Mouse (Mus musculus): ENCODE results near the gene 4930432K21Rik. TPM values are rescaled to one million over a fixed set of nuclear protein-coding genes. Genes with fewer than 3 reads are reported as not detected.

Gene 4930432K21Rik
- polyA plus RNA-seq, 1 experiment from 2014 or later, result 0.17 TPM

DNA sequence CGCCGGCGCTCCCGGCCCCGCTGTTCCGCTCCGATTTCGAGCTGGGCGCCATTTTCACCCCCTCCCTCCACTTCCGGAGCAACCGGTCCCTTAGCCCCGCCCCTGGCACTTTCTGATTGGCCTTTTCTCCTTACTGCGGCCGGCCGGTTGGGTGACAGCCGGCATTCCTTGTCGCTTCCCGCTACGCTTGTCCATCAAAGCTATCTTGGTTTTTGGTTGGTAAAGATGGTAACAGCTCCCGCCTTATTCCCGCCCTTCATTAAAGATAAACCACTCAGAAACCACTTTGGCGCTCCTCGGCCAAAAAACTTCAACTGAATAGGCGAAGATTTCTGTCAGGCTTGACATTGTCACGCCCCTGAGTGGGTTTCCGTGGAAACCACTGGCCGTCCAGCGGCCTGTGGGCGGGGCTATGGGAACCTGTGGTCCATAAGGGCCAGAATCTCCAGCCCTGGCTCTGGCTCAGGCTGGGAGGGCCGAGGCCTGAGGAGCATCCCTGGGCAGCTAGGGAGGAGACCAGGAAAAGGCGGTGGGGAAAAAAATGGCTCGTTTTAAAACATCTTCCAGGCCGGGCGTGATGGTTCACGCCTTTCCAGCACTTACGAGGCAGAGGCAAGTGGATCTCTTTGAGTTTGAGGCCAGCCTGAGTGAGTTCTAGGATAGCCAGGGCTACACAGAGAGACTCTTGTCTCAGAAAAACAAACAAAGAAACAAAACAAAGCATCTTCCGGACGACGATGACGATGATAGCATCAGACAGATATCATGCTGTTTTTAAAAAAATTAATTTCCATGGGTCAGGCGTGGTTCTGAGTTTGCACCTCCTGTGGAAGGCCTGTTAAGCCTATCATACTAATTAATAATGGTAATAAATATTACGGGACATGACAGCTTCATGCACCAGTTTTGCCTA lies 42.9 kb upstream of the 4930432K21Rik start, which contains the start of gene Dcaf15:
Gene Dcaf15, minus strand, starts transcription at position 72 of the 913 bp plus-strand sequence.
- WGBS, result 8% methylated on average over 42 of the region's 42 CpGs
- H3K4me3 ChIP-seq (ENCODE audit: low read depth, low read length), result peak within 1 kb of the TSS; percentile 79
- TF ChIP-seq CTCF (IDR thresholded peaks at IDR 0.05; ENCODE audit: low read depth), result 0 out of 2 replicates have a peak, but pooled peaks have one; percentile 4
- no peaks in the 10 kb centered on the region for H3K9me3 ChIP-seq (ENCODE audit: control insufficient read depth)
- H3K27me3 ChIP-seq (replicated peaks; ENCODE audit: control insufficient read depth, insufficient read depth, low read length), result no peaks in the 10 kb centered on the region
- H3K36me3 ChIP-seq (ENCODE audit: control insufficient read depth, insufficient read depth), result peaks cover 1% of the 10 kb centered on the region; the same call in 1 of the 2 replicates
- peak within 1 kb of the TSS; percentile 86 for H3K27ac ChIP-seq (ENCODE audit: low read depth, low read length)
- peak within 1 kb of the TSS; percentile 68 for H3K4me2 ChIP-seq (replicated peaks; ENCODE audit: low read depth)
- peaks cover 11% of the 10 kb centered on the region; the same call in 1 of the 2 replicates for H3K4me1 ChIP-seq (replicated peaks; ENCODE audit: control insufficient read depth, insufficient read depth, low read length)
- peak within 1 kb of the TSS; percentile 78 for H3K9ac ChIP-seq (ENCODE audit: low read depth, low read length)
- ATAC-seq, result peak; percentile 94

DNA sequence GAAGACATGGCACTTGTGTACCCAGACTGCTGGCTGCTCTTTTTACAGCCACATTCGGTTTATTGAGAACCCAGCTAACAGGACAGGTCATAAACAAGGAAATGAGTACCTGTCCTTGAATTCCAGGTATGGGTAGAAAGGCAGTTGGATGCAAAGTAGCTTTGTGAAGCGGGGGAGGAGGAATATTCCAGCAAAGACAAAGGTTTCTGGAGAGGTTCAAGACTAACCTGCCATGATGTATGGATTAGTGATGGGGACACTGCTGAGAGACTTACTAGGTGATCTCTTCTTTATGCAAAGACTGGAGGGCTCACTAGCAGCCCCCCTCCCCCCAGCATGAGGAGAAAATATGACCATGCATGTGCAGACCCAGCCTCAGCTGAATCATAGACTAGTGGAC lies 42.1 kb upstream of the 4930432K21Rik start:
- TF ChIP-seq CTCF (IDR thresholded peaks at IDR 0.05; ENCODE audit: low read depth), result no peak
- no peaks in the 10 kb centered on the region; the same call in 1 of the 2 replicates for H3K36me3 ChIP-seq (ENCODE audit: control insufficient read depth, insufficient read depth)
- H3K27me3 ChIP-seq (replicated peaks; ENCODE audit: control insufficient read depth, insufficient read depth, low read length), result no peaks in the 10 kb centered on the region
- H3K27ac ChIP-seq (ENCODE audit: low read depth, low read length), result no peak overlapping the region
- H3K9me3 ChIP-seq (ENCODE audit: control insufficient read depth), result no peaks in the 10 kb centered on the region
- WGBS, result 56% methylated on average over 2 of the region's 2 CpGs
- no peak overlapping the region for H3K4me3 ChIP-seq (ENCODE audit: low read depth, low read length)
- no peak overlapping the region for H3K9ac ChIP-seq (ENCODE audit: low read depth, low read length)
- no peak for ATAC-seq
- no peak overlapping the region for H3K4me2 ChIP-seq (replicated peaks; ENCODE audit: low read depth)
- H3K4me1 ChIP-seq (replicated peaks; ENCODE audit: control insufficient read depth, insufficient read depth, low read length), result peaks cover 11% of the 10 kb centered on the region; the same call in 1 of the 2 replicates

DNA sequence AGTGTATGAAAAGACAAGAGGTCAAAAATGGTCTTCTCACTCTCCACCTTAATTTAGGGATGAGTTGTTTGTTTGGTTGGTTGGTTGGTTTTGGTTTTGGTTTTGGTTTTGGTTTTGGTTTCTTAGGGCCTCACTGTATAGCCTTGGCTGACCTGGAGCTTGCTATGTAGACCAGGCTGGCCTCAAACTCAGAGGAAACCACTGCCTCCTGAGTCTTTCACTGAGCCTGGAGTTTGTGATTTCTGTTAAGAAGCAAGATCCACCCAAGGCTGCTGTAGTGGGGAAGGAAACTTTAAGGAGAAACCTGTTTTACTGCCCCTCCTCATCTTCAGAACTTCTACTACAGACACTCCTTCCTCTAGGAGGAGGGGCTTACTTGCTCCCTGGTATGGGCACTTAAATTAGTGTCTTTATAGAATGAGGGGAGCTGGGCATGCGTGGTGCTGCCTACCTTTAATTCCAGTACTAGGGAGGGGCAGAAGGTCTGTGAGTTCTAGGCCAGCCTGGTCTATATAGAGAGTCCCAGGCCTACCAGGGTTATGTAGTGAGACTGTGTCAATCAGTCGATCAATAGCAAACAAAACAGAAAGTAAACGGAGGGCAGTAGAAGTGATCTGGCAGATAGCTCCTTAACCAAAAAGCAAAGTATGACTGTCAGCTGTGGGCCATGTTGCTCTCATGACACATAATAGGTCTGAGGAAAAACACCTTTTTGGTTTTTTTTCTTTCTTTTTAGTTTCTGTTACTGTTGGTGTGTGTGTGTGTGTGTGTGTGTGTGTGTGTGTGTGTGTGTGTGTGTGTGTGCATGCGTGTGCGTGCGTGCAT lies 41.4 kb upstream of the 4930432K21Rik start:
- ATAC-seq, result no peak
- no peaks in the 10 kb centered on the region for H3K9me3 ChIP-seq (ENCODE audit: control insufficient read depth)
- 77% methylated on average over 6 of the region's 6 CpGs for WGBS
- no peak for TF ChIP-seq CTCF (IDR thresholded peaks at IDR 0.05; ENCODE audit: low read depth)
- peaks cover 11% of the 10 kb centered on the region; the same call in 1 of the 2 replicates for H3K4me1 ChIP-seq (replicated peaks; ENCODE audit: control insufficient read depth, insufficient read depth, low read length)
- no peaks in the 10 kb centered on the region for H3K36me3 ChIP-seq (ENCODE audit: control insufficient read depth, insufficient read depth)
- no peak overlapping the region for H3K9ac ChIP-seq (ENCODE audit: low read depth, low read length)
- no peak overlapping the region for H3K27ac ChIP-seq (ENCODE audit: low read depth, low read length)
- H3K27me3 ChIP-seq (replicated peaks; ENCODE audit: control insufficient read depth, insufficient read depth, low read length), result no peaks in the 10 kb centered on the region
- no peak overlapping the region for H3K4me2 ChIP-seq (replicated peaks; ENCODE audit: low read depth)
- H3K4me3 ChIP-seq (ENCODE audit: low read depth, low read length), result no peak overlapping the region

DNA sequence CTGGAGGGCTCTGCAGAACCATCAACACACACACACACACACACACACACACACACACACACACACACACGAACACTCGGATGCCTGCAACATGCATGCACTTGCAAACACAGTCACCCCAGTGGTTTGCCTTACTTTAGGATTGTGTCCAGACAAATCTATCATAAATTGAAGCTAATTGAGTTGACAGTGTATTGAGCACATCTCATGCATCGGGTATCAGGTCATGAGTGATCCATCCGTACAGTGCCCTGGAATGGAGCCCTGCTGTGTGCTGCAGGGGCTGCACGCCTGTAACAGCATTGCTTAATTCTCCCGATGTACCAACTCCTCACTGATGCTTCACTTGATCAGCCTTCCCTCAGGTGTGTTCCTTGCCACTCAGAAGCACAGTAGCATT lies 32.2 kb upstream of the 4930432K21Rik start:
- H3K9me3 ChIP-seq (ENCODE audit: control insufficient read depth), result no peaks in the 10 kb centered on the region
- no peaks in the 10 kb centered on the region for H3K4me1 ChIP-seq (replicated peaks; ENCODE audit: control insufficient read depth, insufficient read depth, low read length)
- H3K36me3 ChIP-seq (ENCODE audit: control insufficient read depth, insufficient read depth), result no peaks in the 10 kb centered on the region
- no peak for TF ChIP-seq CTCF (IDR thresholded peaks at IDR 0.05; ENCODE audit: low read depth)
- H3K9ac ChIP-seq (ENCODE audit: low read depth, low read length), result no peak overlapping the region
- H3K4me2 ChIP-seq (replicated peaks; ENCODE audit: low read depth), result no peak overlapping the region
- 88% methylated on average over 6 of the region's 6 CpGs for WGBS
- H3K27me3 ChIP-seq (replicated peaks; ENCODE audit: control insufficient read depth, insufficient read depth, low read length), result no peaks in the 10 kb centered on the region
- no peak overlapping the region for H3K4me3 ChIP-seq (ENCODE audit: low read depth, low read length)
- no peak overlapping the region for H3K27ac ChIP-seq (ENCODE audit: low read depth, low read length)
- ATAC-seq, result no peak

DNA sequence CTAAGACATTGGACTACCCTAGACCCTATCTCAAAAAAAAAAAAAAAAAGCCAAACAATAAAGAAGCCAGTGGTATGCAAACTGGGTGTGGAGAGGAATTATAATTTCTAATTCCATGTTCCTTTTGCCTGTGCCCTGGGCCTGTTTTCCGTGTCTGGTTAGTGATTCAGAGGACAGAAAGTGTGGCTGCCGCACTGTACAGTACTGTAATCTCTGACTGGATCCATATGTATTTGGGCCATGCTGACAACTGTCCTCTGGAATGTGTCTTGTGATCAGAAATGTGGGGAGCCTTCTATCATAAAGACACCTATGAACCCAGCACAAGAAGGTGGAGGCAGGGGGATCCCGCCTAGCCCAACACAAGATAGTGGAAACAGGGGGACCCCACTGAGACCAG lies 25.7 kb upstream of the 4930432K21Rik start:
- no peak for ATAC-seq
- H3K4me2 ChIP-seq (replicated peaks; ENCODE audit: low read depth), result no peak overlapping the region
- H3K36me3 ChIP-seq (ENCODE audit: control insufficient read depth, insufficient read depth), result no peaks in the 10 kb centered on the region
- TF ChIP-seq CTCF (IDR thresholded peaks at IDR 0.05; ENCODE audit: low read depth), result no peak
- no peaks in the 10 kb centered on the region for H3K9me3 ChIP-seq (ENCODE audit: control insufficient read depth)
- WGBS, result 84% methylated on average over 3 of the region's 3 CpGs
- no peaks in the 10 kb centered on the region for H3K4me1 ChIP-seq (replicated peaks; ENCODE audit: control insufficient read depth, insufficient read depth, low read length)
- no peak overlapping the region for H3K27ac ChIP-seq (ENCODE audit: low read depth, low read length)
- no peaks in the 10 kb centered on the region for H3K27me3 ChIP-seq (replicated peaks; ENCODE audit: control insufficient read depth, insufficient read depth, low read length)
- no peak overlapping the region for H3K4me3 ChIP-seq (ENCODE audit: low read depth, low read length)
- no peak overlapping the region for H3K9ac ChIP-seq (ENCODE audit: low read depth, low read length)

DNA sequence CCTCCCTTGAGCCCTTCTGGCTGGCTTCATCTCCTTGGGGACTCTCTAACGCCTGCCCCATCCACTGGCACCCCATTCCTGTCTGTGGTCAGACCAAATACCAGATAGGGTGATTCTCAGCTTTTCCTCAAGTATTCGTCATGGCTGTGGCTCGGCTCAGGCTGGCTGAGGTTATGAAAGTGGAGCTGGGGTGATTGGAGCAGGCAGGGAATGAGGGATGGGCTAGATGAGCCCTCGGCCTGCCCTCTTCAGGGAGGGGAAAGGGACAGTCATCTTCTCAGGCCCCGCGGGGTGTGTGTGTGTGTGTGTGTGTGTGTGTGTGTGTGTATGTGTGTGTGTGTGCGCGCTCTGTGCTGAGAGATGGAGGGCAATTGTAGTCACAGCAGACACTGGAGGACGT lies 22.2 kb upstream of the 4930432K21Rik start, which contains the start of gene Podnl1:
Gene Podnl1, plus strand, starts transcription at position 334 of the 400 bp plus-strand sequence.
- no peak within 1 kb of the TSS for H3K9ac ChIP-seq (ENCODE audit: low read depth, low read length)
- WGBS, result 38% methylated on average over 9 of the region's 9 CpGs
- no peak for ATAC-seq
- H3K9me3 ChIP-seq (ENCODE audit: control insufficient read depth), result no peaks in the 10 kb centered on the region
- no peak within 1 kb of the TSS for H3K4me2 ChIP-seq (replicated peaks; ENCODE audit: low read depth)
- H3K4me3 ChIP-seq (ENCODE audit: low read depth, low read length), result no peak within 1 kb of the TSS
- H3K36me3 ChIP-seq (ENCODE audit: control insufficient read depth, insufficient read depth), result no peaks in the 10 kb centered on the region
- no peak within 1 kb of the TSS for H3K27ac ChIP-seq (ENCODE audit: low read depth, low read length)
- no peak for TF ChIP-seq CTCF (IDR thresholded peaks at IDR 0.05; ENCODE audit: low read depth)
- H3K27me3 ChIP-seq (replicated peaks; ENCODE audit: control insufficient read depth, insufficient read depth, low read length), result no peaks in the 10 kb centered on the region
- no peaks in the 10 kb centered on the region for H3K4me1 ChIP-seq (replicated peaks; ENCODE audit: control insufficient read depth, insufficient read depth, low read length)

Data from intestine, postnatal 0 days (tissue).